Mouse (Mus musculus) E14TG2a.4 (cell line): ENCODE measurements around the gene Rbms3.

ENCODE experiments used
- CTCF ChIP-seq: conservative IDR thresholded peaks from 2 replicates; pipeline ENCODE4 v1.5.1; 2014; ENCODE audit warnings: low read length
- NANOG ChIP-seq: IDR thresholded peaks from 2 replicates; pipeline ENCODE4 v1.6.1; 2014; ENCODE audit warnings: borderline replicate concordance, low read length, mixed read lengths

DNA sequence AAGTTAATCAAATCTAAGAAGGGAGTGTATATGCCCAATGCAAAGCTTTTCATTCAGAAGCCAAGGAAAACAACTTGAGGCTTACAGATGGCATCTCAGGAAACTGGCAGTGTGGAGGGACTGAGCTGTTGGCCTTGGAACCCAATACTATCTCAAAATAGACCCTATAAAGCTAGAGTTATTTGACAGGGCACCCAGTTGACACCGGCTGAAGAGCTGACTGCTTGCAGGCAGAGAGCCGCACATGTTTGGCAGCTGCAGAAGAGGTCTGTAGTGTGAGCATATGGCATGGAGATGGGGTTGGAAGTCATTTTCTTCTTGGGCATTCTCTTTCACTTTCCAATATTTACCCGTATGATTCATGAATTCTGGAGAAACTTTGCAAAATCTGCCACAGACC, 616.3 kb downstream of the Rbms3 start:
- TF ChIP-seq CTCF (no peak), NANOG (no peak)
